Mouse (Mus musculus): ENCODE data around the gene Hist2h2bb. TPM values are rescaled to one million over a fixed set of nuclear protein-coding genes. Genes with fewer than 3 reads are reported as not detected.
A peak's percentile ranks its signal among the peaks of the same experiment; 100 is the strongest.
"Not testable (repeated sequence)": the region's sequence is repeated elsewhere in the genome, so short reads cannot be mapped to it uniquely, and the experiment has no call there.

Gene Hist2h2bb
- polyA plus RNA-seq, 1 experiment from 2014 or later = 4.0 TPM

DNA sequence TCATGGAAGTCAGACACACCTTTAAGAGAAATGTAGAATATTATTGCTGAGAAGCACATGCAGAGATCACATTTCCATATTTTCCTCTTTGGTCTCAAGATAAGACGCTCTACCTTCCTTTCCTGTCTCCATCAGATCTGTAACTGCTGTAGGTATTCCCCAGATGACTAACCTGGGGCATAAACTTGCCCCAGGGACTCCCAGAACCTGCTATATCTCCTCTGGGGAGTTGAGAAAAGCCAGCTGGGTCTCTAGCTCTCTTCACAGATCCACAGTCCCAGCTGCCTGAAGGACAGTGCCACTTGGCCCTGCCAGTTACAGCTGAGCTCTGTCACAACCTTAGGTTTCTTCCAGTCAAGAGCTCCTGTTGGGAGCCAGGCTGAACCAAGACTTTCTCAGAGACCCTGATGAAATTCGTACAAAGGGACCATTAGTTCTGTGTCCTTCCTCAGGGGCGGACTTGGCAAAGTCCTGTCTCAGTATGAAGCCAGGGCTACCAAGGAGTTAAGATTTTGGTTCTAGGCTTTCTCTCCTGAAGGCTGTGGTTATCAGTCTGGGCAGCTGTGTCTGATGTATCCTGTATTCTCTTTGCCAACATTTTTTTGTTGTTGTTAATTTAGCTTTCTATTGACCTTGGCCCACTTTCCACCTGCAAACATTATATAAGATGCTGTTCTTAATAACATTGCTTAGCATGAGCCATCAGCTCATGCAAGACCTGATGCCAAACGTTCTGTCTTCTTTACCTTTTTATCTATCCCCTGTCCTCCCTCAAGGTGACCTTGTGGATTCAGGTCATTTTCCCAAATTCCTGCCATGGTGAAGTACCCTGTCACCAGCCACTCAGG lies 38.4 kb upstream of the Hist2h2bb start:
- Histone ChIP-seq H3K9ac (no peak overlapping the region), H3K9me3 (replicated peaks) (no peaks in the 10 kb centered on the region), H3K4me2 (no peak overlapping the region), H3K36me3 (no peaks in the 10 kb centered on the region), H3K4me1 (replicated peaks) (peaks cover 13% of the 10 kb centered on the region; the same call in 1 of the 2 replicates), H3K4me3 (no peak overlapping the region), H3K27me3 (replicated peaks) (no peaks in the 10 kb centered on the region), H3K27ac (ENCODE audit: poor library complexity, severe bottlenecking) (no peak overlapping the region)
- ATAC-seq (ENCODE audit: insufficient number of reproducible peaks, low FRiP score) = no peak
- 65% methylated on average over 4 of the region's 4 CpGs for WGBS

DNA sequence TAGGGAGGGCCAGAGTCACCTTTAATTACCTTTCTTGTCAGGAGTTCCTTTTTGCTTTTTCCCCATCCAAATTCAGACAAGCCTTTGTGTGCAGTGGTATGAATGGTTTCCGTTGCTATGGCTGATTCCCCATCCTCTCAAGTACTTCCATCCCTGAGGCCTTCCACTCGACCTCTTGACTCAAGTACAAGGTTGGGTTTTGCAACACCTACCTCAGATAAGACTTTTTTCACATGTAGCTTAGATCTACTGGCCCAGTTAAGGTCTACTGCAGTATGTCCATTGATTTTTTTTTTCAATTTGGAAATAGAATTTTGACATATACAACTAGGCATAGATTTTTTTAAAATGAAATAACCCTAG lies 37.8 kb upstream of the Hist2h2bb start:
- Histone ChIP-seq H3K4me1 (replicated peaks) (peaks cover 9% of the 10 kb centered on the region), H3K27ac (ENCODE audit: poor library complexity, severe bottlenecking) (no peak overlapping the region), H3K4me2 (no peak overlapping the region), H3K4me3 (no peak overlapping the region), H3K27me3 (replicated peaks) (no peaks in the 10 kb centered on the region), H3K9ac (no peak overlapping the region), H3K9me3 (replicated peaks) (no peaks in the 10 kb centered on the region), H3K36me3 (no peaks in the 10 kb centered on the region)
- 42% methylated on average over 2 of the region's 2 CpGs for WGBS
- ATAC-seq (ENCODE audit: insufficient number of reproducible peaks, low FRiP score) = no peak

DNA sequence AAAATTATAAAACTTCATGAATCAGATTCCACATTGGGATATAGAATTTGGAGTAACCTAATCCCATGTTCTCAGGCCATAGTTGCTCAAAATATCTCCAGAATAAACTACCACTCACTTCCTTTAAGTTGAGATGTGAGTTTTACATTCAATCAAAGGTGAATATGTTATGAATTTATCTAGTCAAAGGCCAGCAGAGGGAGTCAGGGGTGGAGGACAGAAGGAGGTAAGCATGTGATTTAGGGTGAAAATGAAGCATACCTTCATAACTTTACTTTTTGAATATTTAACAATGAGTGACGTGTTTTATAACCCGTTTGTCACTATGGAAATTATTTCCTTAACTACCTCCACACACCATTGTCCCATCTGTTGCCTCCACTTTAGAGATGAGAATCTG lies 34.6 kb upstream of the Hist2h2bb start:
- H3K27me3 ChIP-seq (replicated peaks) = no peaks in the 10 kb centered on the region
- H3K9me3 ChIP-seq (replicated peaks) = no peaks in the 10 kb centered on the region
- no peak overlapping the region for H3K4me2 ChIP-seq
- peaks cover 19% of the 10 kb centered on the region for H3K4me1 ChIP-seq (replicated peaks)
- H3K4me3 ChIP-seq = no peak overlapping the region
- no peak overlapping the region for H3K27ac ChIP-seq (ENCODE audit: poor library complexity, severe bottlenecking)
- no peak for ATAC-seq (ENCODE audit: insufficient number of reproducible peaks, low FRiP score)
- no peaks in the 10 kb centered on the region for H3K36me3 ChIP-seq
- no peak overlapping the region for H3K9ac ChIP-seq
- WGBS = 88% methylated on average over 2 of the region's 2 CpGs

GRCm38 (mm10) chr3:96235836-96236235 lies 33.7 kb upstream of the Hist2h2bb start:
- Histone ChIP-seq H3K4me1 (replicated peaks) (peaks cover 21% of the 10 kb centered on the region), H3K4me3 (no peak overlapping the region), H3K36me3 (no peaks in the 10 kb centered on the region), H3K9me3 (replicated peaks) (no peaks in the 10 kb centered on the region), H3K27ac (ENCODE audit: poor library complexity, severe bottlenecking) (no peak overlapping the region), H3K9ac (no peak overlapping the region), H3K27me3 (replicated peaks) (no peaks in the 10 kb centered on the region), H3K4me2 (no peak overlapping the region)
- ATAC-seq (ENCODE audit: insufficient number of reproducible peaks, low FRiP score) = no peak
- 53% methylated on average over 3 of the region's 3 CpGs for WGBS

GRCm38 (mm10) chr3:96236834-96237334 lies 32.7 kb upstream of the Hist2h2bb start:
- Histone ChIP-seq H3K27ac (ENCODE audit: poor library complexity, severe bottlenecking) (peak overlapping the region; percentile 60), H3K9me3 (replicated peaks) (no peaks in the 10 kb centered on the region), H3K9ac (peak overlapping the region; percentile 74), H3K4me1 (replicated peaks) (peaks cover 21% of the 10 kb centered on the region), H3K27me3 (replicated peaks) (no peaks in the 10 kb centered on the region), H3K4me2 (peak overlapping the region; percentile 80), H3K36me3 (no peaks in the 10 kb centered on the region), H3K4me3 (peak overlapping the region; percentile 51)
- 79% methylated on average over 4 of the region's 4 CpGs for WGBS
- ATAC-seq (ENCODE audit: insufficient number of reproducible peaks, low FRiP score) = no peak

GRCm38 (mm10) chr3:96237335-96237903 lies 32.1 kb upstream of the Hist2h2bb start:
- Histone ChIP-seq H3K9me3 (replicated peaks) (no peaks in the 10 kb centered on the region), H3K36me3 (no peaks in the 10 kb centered on the region), H3K4me3 (peak overlapping the region; percentile 51), H3K4me2 (peak overlapping the region; percentile 80), H3K27ac (ENCODE audit: poor library complexity, severe bottlenecking) (peak overlapping the region; percentile 60), H3K9ac (peak overlapping the region; percentile 74), H3K27me3 (replicated peaks) (no peaks in the 10 kb centered on the region), H3K4me1 (replicated peaks) (peaks cover 21% of the 10 kb centered on the region)
- ATAC-seq (ENCODE audit: insufficient number of reproducible peaks, low FRiP score) = no peak
- 25% methylated on average over 7 of the region's 7 CpGs for WGBS

GRCm38 (mm10) chr3:96237904-96238511 lies 31.5 kb upstream of the Hist2h2bb start:
- peak overlapping the region; percentile 60 for H3K27ac ChIP-seq (ENCODE audit: poor library complexity, severe bottlenecking)
- peaks cover 21% of the 10 kb centered on the region for H3K4me1 ChIP-seq (replicated peaks)
- 1% methylated on average over 12 of the region's 12 CpGs for WGBS
- peak overlapping the region; percentile 80 for H3K4me2 ChIP-seq
- no peaks in the 10 kb centered on the region for H3K36me3 ChIP-seq
- H3K9me3 ChIP-seq (replicated peaks) = no peaks in the 10 kb centered on the region
- no peaks in the 10 kb centered on the region for H3K27me3 ChIP-seq (replicated peaks)
- no peak for ATAC-seq (ENCODE audit: insufficient number of reproducible peaks, low FRiP score)
- H3K9ac ChIP-seq = peak overlapping the region; percentile 74
- peak overlapping the region; percentile 51 for H3K4me3 ChIP-seq

GRCm38 (mm10) chr3:96238954-96239793 lies 30.4 kb upstream of the Hist2h2bb start, which contains the start of gene Hist2h3c2:
Gene Hist2h3c2 (minus strand): TSS chr3:96239127.
- WGBS = 0% methylated on average over 12 of the region's 68 CpGs
- H3K4me3 ChIP-seq = peak within 1 kb of the TSS; percentile 51
- not testable (repeated sequence) for H3K9me3 ChIP-seq (replicated peaks)

DNA sequence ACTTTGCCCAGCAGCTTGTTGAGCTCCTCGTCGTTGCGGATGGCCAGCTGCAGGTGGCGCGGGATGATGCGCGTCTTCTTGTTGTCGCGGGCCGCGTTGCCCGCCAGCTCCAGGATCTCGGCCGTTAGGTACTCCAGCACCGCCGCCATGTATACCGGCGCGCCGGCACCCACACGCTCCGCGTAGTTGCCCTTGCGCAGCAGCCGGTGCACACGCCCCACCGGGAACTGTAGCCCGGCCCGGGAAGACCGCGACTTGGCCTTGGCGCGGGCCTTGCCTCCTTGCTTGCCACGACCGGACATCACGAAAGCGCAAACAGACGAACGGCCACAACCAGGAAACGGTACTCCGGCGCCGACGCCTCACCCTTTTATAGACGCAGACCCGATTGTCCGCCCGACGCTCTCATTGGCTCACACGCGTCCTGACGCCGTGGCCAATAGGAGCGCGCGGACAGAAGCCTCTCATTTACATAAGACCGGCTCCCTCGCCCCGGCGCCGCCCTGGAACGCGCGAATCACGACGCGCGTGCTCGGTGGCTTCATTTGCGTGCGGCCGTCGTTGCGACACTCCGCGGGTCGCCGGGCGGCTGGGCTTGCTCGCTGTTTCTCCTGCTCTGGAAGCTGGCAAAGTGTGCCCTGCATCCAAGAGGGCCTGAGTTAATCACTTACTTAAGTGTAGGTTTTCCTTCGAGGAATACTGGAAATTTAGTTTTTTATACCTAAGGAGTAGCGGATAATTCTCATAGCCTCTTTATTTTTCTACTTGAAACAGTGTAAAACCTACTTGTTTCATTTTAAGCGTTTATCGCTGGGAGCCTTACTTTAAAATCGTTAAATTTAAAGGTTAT lies 29.4 kb upstream of the Hist2h2bb start, which contains the start of gene Hist2h2aa2:
Gene Hist2h2aa2 (minus strand): TSS at position 328 of the 850 bp plus-strand sequence.
- H3K9ac ChIP-seq = peak within 1 kb of the TSS; percentile 70
- H3K27me3 ChIP-seq (replicated peaks); H3K9me3 ChIP-seq (replicated peaks); H3K36me3 ChIP-seq: not testable (repeated sequence)
- peaks cover 28% of the 10 kb centered on the region for H3K4me1 ChIP-seq (replicated peaks)
- peak within 1 kb of the TSS; percentile 55 for H3K4me2 ChIP-seq
- WGBS = 5% methylated on average over 22 of the region's 85 CpGs
- peak within 1 kb of the TSS; percentile 89 for H3K27ac ChIP-seq (ENCODE audit: poor library complexity, severe bottlenecking)
- peak within 1 kb of the TSS; percentile 46 for H3K4me3 ChIP-seq
- peak; percentile 89 for ATAC-seq (ENCODE audit: insufficient number of reproducible peaks, low FRiP score)

More at GRCm38 (mm10) chr3:96238954-96239793, 30.4 kb upstream of the Hist2h2bb start, which contains the start of gene Hist2h3c2:
- peak; percentile 91 for ATAC-seq (ENCODE audit: insufficient number of reproducible peaks, low FRiP score)
- not testable (repeated sequence) for H3K27me3 ChIP-seq (replicated peaks); H3K36me3 ChIP-seq
- Histone ChIP-seq H3K4me1 (replicated peaks) (peaks cover 26% of the 10 kb centered on the region), H3K9ac (peak within 1 kb of the TSS; percentile 74), H3K4me2 (peak within 1 kb of the TSS; percentile 80), H3K27ac (ENCODE audit: poor library complexity, severe bottlenecking) (peak within 1 kb of the TSS; percentile 89)

- Histone ChIP-seq H3K4me2 (peak overlapping the region; percentile 43; the same call in 1 of the 2 replicates), H3K4me3 (no peak overlapping the region), H3K36me3 (no peaks in the 10 kb centered on the region), H3K4me1 (replicated peaks) (peaks cover 27% of the 10 kb centered on the region), H3K9ac (peak overlapping the region; percentile 57; the same call in 1 of the 2 replicates), H3K27me3 (replicated peaks) (no peaks in the 10 kb centered on the region), H3K9me3 (replicated peaks) (no peaks in the 10 kb centered on the region), H3K27ac (ENCODE audit: poor library complexity, severe bottlenecking) (peak overlapping the region; percentile 83)
- no peak for ATAC-seq (ENCODE audit: insufficient number of reproducible peaks, low FRiP score)
- 77% methylated on average over 9 of the region's 9 CpGs for WGBS
Measured at GRCm38 (mm10) chr3:96240799-96241197, 28.8 kb upstream of the Hist2h2bb start.
